Mouse (Mus musculus): ENCODE results near the gene Yap1. TPM values are rescaled to one million over a fixed set of nuclear protein-coding genes. Genes with fewer than 3 reads are reported as not detected.

Yap1 gene
- total and polyA plus RNA-seq, 2 experiments from 2014 or later = 4.1 to 15.8 TPM

GRCm38 (mm10) chr9:7967980-7968379 lies 36.4 kb downstream of the Yap1 start:
- no peak overlapping the region for H3K4me3 ChIP-seq (ENCODE audit: low read depth, low read length)
- no peaks in the 10 kb centered on the region for H3K4me1 ChIP-seq (ENCODE audit: insufficient read depth, low read length)
- TF ChIP-seq CTCF (IDR thresholded peaks at IDR 0.05) = no peak
- no peaks in the 10 kb centered on the region for H3K27me3 ChIP-seq (ENCODE audit: insufficient read depth, low read length)
- WGBS = 94% methylated on average over 1 of the region's 1 CpGs
- ATAC-seq (ENCODE audit: low FRiP score) (no peak), DNase-seq (ENCODE audit: low spot score) (no peak)
- no peak overlapping the region for H3K27ac ChIP-seq (ENCODE audit: low read depth, low read length)
- no peak overlapping the region for H3K9ac ChIP-seq (replicated peaks; ENCODE audit: low read length, poor library complexity, severe bottlenecking)
- no peaks in the 10 kb centered on the region for H3K36me3 ChIP-seq (ENCODE audit: insufficient read depth, low read length)
- no peaks in the 10 kb centered on the region for H3K9me3 ChIP-seq (ENCODE audit: low read length)
- no peak overlapping the region for H3K4me2 ChIP-seq (ENCODE audit: low read depth, low read length, poor library complexity, severe bottlenecking)

GRCm38 (mm10) chr9:7965590-7965989 lies 38.8 kb downstream of the Yap1 start:
- Histone ChIP-seq H3K4me2 (ENCODE audit: low read depth, low read length, poor library complexity, severe bottlenecking) (no peak overlapping the region), H3K9me3 (ENCODE audit: low read length) (no peaks in the 10 kb centered on the region), H3K9ac (replicated peaks; ENCODE audit: low read length, poor library complexity, severe bottlenecking) (no peak overlapping the region), H3K27me3 (ENCODE audit: insufficient read depth, low read length) (no peaks in the 10 kb centered on the region), H3K4me3 (ENCODE audit: low read depth, low read length) (no peak overlapping the region), H3K4me1 (ENCODE audit: insufficient read depth, low read length) (no peaks in the 10 kb centered on the region), H3K36me3 (ENCODE audit: insufficient read depth, low read length) (no peaks in the 10 kb centered on the region), H3K27ac (ENCODE audit: low read depth, low read length) (no peak overlapping the region)
- TF ChIP-seq CTCF (IDR thresholded peaks at IDR 0.05) = no peak
- ATAC-seq (ENCODE audit: low FRiP score) (no peak), DNase-seq (ENCODE audit: low spot score) (no peak)
- 86% methylated on average over 3 of the region's 3 CpGs for WGBS

- WGBS = 87% methylated on average over 2 of the region's 2 CpGs
- H3K4me3 ChIP-seq (ENCODE audit: low read depth, low read length) = no peak overlapping the region
- no peaks in the 10 kb centered on the region for H3K4me1 ChIP-seq (ENCODE audit: insufficient read depth, low read length)
- H3K36me3 ChIP-seq (ENCODE audit: insufficient read depth, low read length) = no peaks in the 10 kb centered on the region
- no peak overlapping the region for H3K9ac ChIP-seq (replicated peaks; ENCODE audit: low read length, poor library complexity, severe bottlenecking)
- no peak for ATAC-seq (ENCODE audit: low FRiP score)
- H3K27me3 ChIP-seq (ENCODE audit: insufficient read depth, low read length) = no peaks in the 10 kb centered on the region
- H3K9me3 ChIP-seq (ENCODE audit: low read length) = no peaks in the 10 kb centered on the region
- TF ChIP-seq CTCF (IDR thresholded peaks at IDR 0.05) = no peak
- H3K4me2 ChIP-seq (ENCODE audit: low read depth, low read length, poor library complexity, severe bottlenecking) = no peak overlapping the region
- H3K27ac ChIP-seq (ENCODE audit: low read depth, low read length) = no peak overlapping the region
- DNase-seq (ENCODE audit: low spot score) = no peak
Observed at GRCm38 (mm10) chr9:7963867-7964266, 40.5 kb downstream of the Yap1 start.

- no peaks in the 10 kb centered on the region for H3K4me1 ChIP-seq (ENCODE audit: insufficient read depth, low read length)
- no peaks in the 10 kb centered on the region for H3K27me3 ChIP-seq (ENCODE audit: insufficient read depth, low read length)
- TF ChIP-seq CTCF (IDR thresholded peaks at IDR 0.05) = no peak
- DNase-seq (ENCODE audit: low spot score) (no peak), ATAC-seq (ENCODE audit: low FRiP score) (no peak)
- no peaks in the 10 kb centered on the region for H3K36me3 ChIP-seq (ENCODE audit: insufficient read depth, low read length)
- no peaks in the 10 kb centered on the region for H3K9me3 ChIP-seq (ENCODE audit: low read length)
- no peak overlapping the region for H3K4me3 ChIP-seq (ENCODE audit: low read depth, low read length)
- H3K27ac ChIP-seq (ENCODE audit: low read depth, low read length) = no peak overlapping the region
- WGBS = 84% methylated on average over 7 of the region's 7 CpGs
- no peak overlapping the region for H3K4me2 ChIP-seq (ENCODE audit: low read depth, low read length, poor library complexity, severe bottlenecking)
- H3K9ac ChIP-seq (replicated peaks; ENCODE audit: low read length, poor library complexity, severe bottlenecking) = no peak overlapping the region
Observed at GRCm38 (mm10) chr9:7962915-7963314, 41.5 kb downstream of the Yap1 start.

- no peak for ATAC-seq (ENCODE audit: low FRiP score)
- WGBS = 23% methylated on average over 21 of the region's 21 CpGs
- H3K4me3 ChIP-seq (ENCODE audit: low read depth, low read length) = no peak overlapping the region
- H3K27ac ChIP-seq (ENCODE audit: low read depth, low read length) = no peak overlapping the region
- H3K36me3 ChIP-seq (ENCODE audit: insufficient read depth, low read length) = no peaks in the 10 kb centered on the region
- no peaks in the 10 kb centered on the region for H3K27me3 ChIP-seq (ENCODE audit: insufficient read depth, low read length)
- H3K9me3 ChIP-seq (ENCODE audit: low read length) = no peaks in the 10 kb centered on the region
- H3K4me2 ChIP-seq (ENCODE audit: low read depth, low read length, poor library complexity, severe bottlenecking) = peak overlapping the region; percentile 20; the same call in 1 of the 2 replicates
- no peaks in the 10 kb centered on the region for H3K4me1 ChIP-seq (ENCODE audit: insufficient read depth, low read length)
- no peak overlapping the region; the same call in 1 of the 2 replicates for H3K9ac ChIP-seq (replicated peaks; ENCODE audit: low read length, poor library complexity, severe bottlenecking)
- DNase-seq (ENCODE audit: low spot score) = peak; percentile 80
- no peak for TF ChIP-seq CTCF (IDR thresholded peaks at IDR 0.05)
Observed at GRCm38 (mm10) chr9:7961366-7962160, 42.8 kb downstream of the Yap1 start.

- DNase-seq (ENCODE audit: low spot score) = peak; percentile 77
- no peak for TF ChIP-seq CTCF (IDR thresholded peaks at IDR 0.05)
- Histone ChIP-seq H3K9me3 (ENCODE audit: low read length) (no peaks in the 10 kb centered on the region), H3K4me1 (ENCODE audit: insufficient read depth, low read length) (no peaks in the 10 kb centered on the region), H3K9ac (replicated peaks; ENCODE audit: low read length, poor library complexity, severe bottlenecking) (no peak overlapping the region), H3K36me3 (ENCODE audit: insufficient read depth, low read length) (no peaks in the 10 kb centered on the region), H3K4me2 (ENCODE audit: low read depth, low read length, poor library complexity, severe bottlenecking) (no peak overlapping the region), H3K27me3 (ENCODE audit: insufficient read depth, low read length) (no peaks in the 10 kb centered on the region), H3K27ac (ENCODE audit: low read depth, low read length) (no peak overlapping the region), H3K4me3 (ENCODE audit: low read depth, low read length) (no peak overlapping the region)
- ATAC-seq (ENCODE audit: low FRiP score) = 0 out of 2 replicates have a peak, but pooled peaks have one; percentile 14
- WGBS = 53% methylated on average over 9 of the region's 9 CpGs
Observed at GRCm38 (mm10) chr9:7960382-7960781, 44.0 kb downstream of the Yap1 start.

Data from midbrain, postnatal 0 days (tissue).